Mouse (Mus musculus): ENCODE measurements around the gene Ryr2.

GRCm38 (mm10) chr13:11903272-11903671 is 203.5 kb downstream of the Ryr2 start:
- no peak for TF ChIP-seq CTCF (IDR thresholded peaks at IDR 0.05; ENCODE audit: borderline replicate concordance, extremely low read depth, insufficient read depth, insufficient read length)
- TF ChIP-seq POLR2A (IDR thresholded peaks at IDR 0.05; ENCODE audit: borderline replicate concordance, extremely low read depth, insufficient read depth, insufficient read length, poor library complexity, severe bottlenecking), result no peak
